ENCODE assay signal across 27 mouse cellular contexts in genomic region chr9:62848641-62849040, GRCm38 (mm10). TPM values are rescaled to one million over a fixed set of nuclear protein-coding genes. Genes with fewer than 3 reads are reported as not detected.
DNase-seq lines count a peak whose midpoint lies in the region; ATAC-seq lines count a peak whose summit lies in the region.
"Had no signal": no experiment of that assay in that cellular context is flagged by ENCODE, and none has a peak within 500 bp of the region (broad histone marks: within the 10 kb centered on the region; RNA-seq: fewer than 3 reads in every experiment).

No protein-coding gene starts in this region.

- no peak overlapping the region for H3K4me2 ChIP-seq in neural tube, embryonic 14.5 days (ENCODE audit: low read depth, low read length)
- H3K4me2 ChIP-seq in neural tube, embryonic 15.5 days = no peak overlapping the region
- H3K4me2 ChIP-seq: forebrain, embryonic 12.5 days; lung, embryonic 14.5 days; neural tube, embryonic 13.5 days had no signal

- no peaks in the 10 kb centered on the region for H3K36me3 ChIP-seq in neural tube, embryonic 14.5 days (ENCODE audit: control insufficient read depth, insufficient read depth, low read length)
- no peaks in the 10 kb centered on the region for H3K36me3 ChIP-seq in neural tube, embryonic 15.5 days
- no peaks in the 10 kb centered on the region for H3K36me3 ChIP-seq in splenic B cell, adult 2 months (ENCODE audit: control insufficient read depth, insufficient read depth, low read length, poor library complexity, severe bottlenecking)
- H3K36me3 ChIP-seq: forebrain, embryonic 12.5 days had no signal

- H3K9me3 ChIP-seq in neural tube, embryonic 14.5 days (ENCODE audit: control insufficient read depth, low read length) = no peaks in the 10 kb centered on the region
- no peaks in the 10 kb centered on the region for H3K9me3 ChIP-seq in neural tube, embryonic 15.5 days (replicated peaks)
- H3K9me3 ChIP-seq: forebrain, embryonic 12.5 days; neural tube, embryonic 13.5 days had no signal

- H3K4me3 ChIP-seq in neural tube, embryonic 14.5 days (ENCODE audit: low read depth, low read length) = no peak overlapping the region
- H3K4me3 ChIP-seq in neural tube, embryonic 15.5 days (replicated peaks) = no peak overlapping the region
- H3K4me3 ChIP-seq: erythroblast, embryonic 14.5 days; forebrain, embryonic 12.5 days; neural tube, embryonic 13.5 days had no signal

- no peak overlapping the region for H3K27ac ChIP-seq in neural tube, embryonic 14.5 days (ENCODE audit: low read depth, low read length)
- H3K27ac ChIP-seq in neural tube, embryonic 15.5 days (replicated peaks) = no peak overlapping the region
- H3K27ac ChIP-seq: forebrain, embryonic 12.5 days; kidney, postnatal 0 days; neural tube, embryonic 13.5 days had no signal

- 89% methylated on average over 3 of the region's 3 CpGs for WGBS in neural tube, embryonic 14.5 days
- 85% methylated on average over 3 of the region's 3 CpGs for WGBS in neural tube, embryonic 15.5 days

- H3K27me3 ChIP-seq in neural tube, embryonic 14.5 days (ENCODE audit: control insufficient read depth, insufficient read depth, low read length) = no peaks in the 10 kb centered on the region
- no peaks in the 10 kb centered on the region for H3K27me3 ChIP-seq in neural tube, embryonic 15.5 days (replicated peaks)
- H3K27me3 ChIP-seq in splenic B cell, adult 2 months (ENCODE audit: control insufficient read depth, insufficient read depth, low read length, poor library complexity, severe bottlenecking) = no peaks in the 10 kb centered on the region
- H3K27me3 ChIP-seq: neural tube, embryonic 13.5 days had no signal

- DNase-seq in heart, adult 11 months = peak; percentile 92
- DNase-seq in heart, postnatal 4 days = no peak
- peak; percentile 18 for DNase-seq in brain, adult 2 months (ENCODE audit: low read depth, low spot score)
- DNase-seq in splenic B cell, adult 2 months (ENCODE audit: low read depth, low spot score) = peak; percentile 18
- no peak for DNase-seq in embryo, embryonic 10 days (ENCODE audit: low spot score)
- DNase-seq: adrenal gland, adult 8-10 months; B cell, adult 2 months; cerebellum, adult 18-20 months; cerebellum, postnatal 25 days; forebrain, postnatal 0 days; gastrocnemius, postnatal 10 days; heart, postnatal 14 days; kidney, adult 8-10 months; liver; lung, embryonic 14.5 days; lung, postnatal 14 days; retina, postnatal 1 day; thymus, postnatal 14 days had no signal

- ATAC-seq in neural tube, embryonic 14.5 days (ENCODE audit: low read depth) = peak; percentile 21; the same call in 1 of the 2 replicates
- ATAC-seq in neural tube, embryonic 15.5 days (ENCODE audit: low FRiP score) = no peak
- ATAC-seq: forebrain, postnatal 0 days had no signal

- H3K9ac ChIP-seq in neural tube, embryonic 14.5 days (replicated peaks; ENCODE audit: low read depth, low read length) = no peak overlapping the region
- no peak overlapping the region for H3K9ac ChIP-seq in neural tube, embryonic 15.5 days (replicated peaks)
- H3K9ac ChIP-seq: forebrain, embryonic 12.5 days; forebrain, postnatal 0 days; liver, embryonic 14.5 days; lung, embryonic 14.5 days; neural tube, embryonic 13.5 days had no signal

- H3K4me1 ChIP-seq in neural tube, embryonic 14.5 days (ENCODE audit: control insufficient read depth, insufficient read depth, low read length) = no peaks in the 10 kb centered on the region
- H3K4me1 ChIP-seq in neural tube, embryonic 15.5 days = peaks cover 6% of the 10 kb centered on the region

RNA-seq across cellular contexts. Expression of gene Calml4, which starts 9.2 kb away (rescaled TPM):
- 1 to 10 TPM; 2.4 to 2.6 TPM for total RNA-seq in heart, postnatal 4 days (2021)
- 7.5 and 7.6 TPM in 2 replicates for polyA plus RNA-seq in neural tube, embryonic 14.5 days (2014; fragmentation: Nextera tagmentation; extraction: Ambion mirVana)
- polyA plus RNA-seq in neural tube, embryonic 15.5 days (2015; fragmentation: Nextera tagmentation; extraction: Ambion mirVana) = 7.1 and 21.3 TPM in 2 replicates
- total RNA-seq: left cerebral cortex, adult 18-20 months had no signal
- polyA plus RNA-seq: activated CD4-positive, CD25-positive, alpha-beta regulatory T cell, adult 4 months; erythroblast, embryonic 14.5 days had no signal

RNA-seq across cellular contexts. Expression of gene Cln6, which starts 10.1 kb away (rescaled TPM):
- total RNA-seq in heart, postnatal 4 days (2021) = 10 to 100 TPM; 25.1 to 31.4 TPM
- 5.3 TPM in 2 replicates for polyA plus RNA-seq in neural tube, embryonic 14.5 days (2014; fragmentation: Nextera tagmentation; extraction: Ambion mirVana)
- 5.7 and 10.5 TPM in 2 replicates for polyA plus RNA-seq in neural tube, embryonic 15.5 days (2015; fragmentation: Nextera tagmentation; extraction: Ambion mirVana)

RNA-seq across cellular contexts. Expression of gene Fem1b, which starts 36.9 kb away (rescaled TPM):
- total RNA-seq in heart, postnatal 4 days (2021) = 10 to 100 TPM; 40.3 to 41.6 TPM
- polyA plus RNA-seq in neural tube, embryonic 14.5 days (2014; fragmentation: Nextera tagmentation; extraction: Ambion mirVana) = 77.7 and 90.1 TPM in 2 replicates
- 39.8 and 45.4 TPM in 2 replicates for polyA plus RNA-seq in neural tube, embryonic 15.5 days (2015; fragmentation: Nextera tagmentation; extraction: Ambion mirVana)

Comparison
In these comparisons a context has a peak if more than half of its experiments do, and no peak if none do; other contexts are left out.
1. DNase-seq: peak in heart, adult 11 months (single experiment), brain, adult 2 months (single experiment) and splenic B cell, adult 2 months (single experiment); none in heart, postnatal 4 days (single experiment) and embryo, embryonic 10 days (single experiment).